Mouse (Mus musculus): ENCODE data around the gene Ppp1r37.
A peak's percentile ranks its signal among the peaks of the same experiment; 100 is the strongest.
"Not testable (repeated sequence)": the region's sequence is repeated elsewhere in the genome, so short reads cannot be mapped to it uniquely, and the experiment has no call there.

The Ppp1r37 gene

DNA sequence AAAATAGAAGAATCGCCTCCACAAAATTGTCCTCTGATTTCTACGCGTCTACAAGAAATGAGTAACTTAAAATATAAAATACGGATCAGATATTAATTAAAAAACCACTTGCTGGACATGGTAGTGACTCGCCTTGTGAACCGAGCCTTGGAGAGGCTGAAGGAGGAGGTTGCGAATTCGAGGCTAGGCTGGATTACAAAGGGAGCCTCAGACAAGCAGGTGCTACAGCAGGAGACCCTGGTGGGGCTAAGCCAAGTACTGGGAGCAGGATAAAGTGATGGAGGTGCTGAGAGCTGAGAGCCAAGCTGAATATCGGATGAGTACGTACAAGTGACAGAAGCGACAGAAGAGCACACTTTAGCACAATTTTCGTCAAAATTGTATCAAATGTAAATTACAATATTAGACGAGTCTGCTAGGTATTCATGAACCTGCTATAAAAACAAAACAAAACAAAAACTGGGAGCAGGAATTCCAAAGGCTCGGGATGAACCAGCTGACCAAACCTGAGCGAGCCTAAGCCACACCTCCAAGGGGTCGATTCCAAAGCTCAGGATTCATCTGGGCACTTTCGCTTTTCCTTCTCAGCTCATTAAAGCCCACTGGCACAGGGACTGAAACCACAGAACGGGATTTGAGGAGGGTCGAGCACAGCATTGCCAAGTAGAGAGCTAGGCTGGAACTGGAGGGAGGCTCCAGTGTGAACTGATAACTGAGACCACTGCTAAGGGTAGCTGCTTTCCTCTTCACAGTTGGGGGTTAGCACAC lies at the start of gene Ppp1r37:
Gene Ppp1r37, minus strand, starts transcription at position 434 of the 768 bp plus-strand sequence.
- no peak for DNase-seq (ENCODE audit: low spot score)

DNA sequence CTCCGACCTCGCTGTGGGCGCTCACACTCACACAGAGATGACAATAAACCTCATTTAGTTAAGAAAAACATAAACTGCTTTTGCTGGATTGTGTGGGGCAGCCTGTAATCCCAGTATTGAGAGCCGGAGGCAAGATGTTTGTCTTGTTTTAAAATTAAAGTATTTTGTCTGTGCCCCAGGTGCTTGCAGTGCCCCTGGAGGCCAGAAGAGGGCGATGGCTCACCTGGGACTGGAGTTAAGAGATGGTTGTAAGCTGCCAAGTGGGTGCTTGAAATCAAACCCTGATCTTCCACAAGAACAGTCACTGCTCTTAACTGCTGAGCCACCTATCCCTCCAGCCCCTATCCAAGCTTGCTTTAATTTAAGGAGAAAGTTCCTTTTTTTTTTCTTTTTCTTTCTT lies 48.1 kb upstream of the Ppp1r37 start:
- DNase-seq (ENCODE audit: low spot score), result no peak

DNA sequence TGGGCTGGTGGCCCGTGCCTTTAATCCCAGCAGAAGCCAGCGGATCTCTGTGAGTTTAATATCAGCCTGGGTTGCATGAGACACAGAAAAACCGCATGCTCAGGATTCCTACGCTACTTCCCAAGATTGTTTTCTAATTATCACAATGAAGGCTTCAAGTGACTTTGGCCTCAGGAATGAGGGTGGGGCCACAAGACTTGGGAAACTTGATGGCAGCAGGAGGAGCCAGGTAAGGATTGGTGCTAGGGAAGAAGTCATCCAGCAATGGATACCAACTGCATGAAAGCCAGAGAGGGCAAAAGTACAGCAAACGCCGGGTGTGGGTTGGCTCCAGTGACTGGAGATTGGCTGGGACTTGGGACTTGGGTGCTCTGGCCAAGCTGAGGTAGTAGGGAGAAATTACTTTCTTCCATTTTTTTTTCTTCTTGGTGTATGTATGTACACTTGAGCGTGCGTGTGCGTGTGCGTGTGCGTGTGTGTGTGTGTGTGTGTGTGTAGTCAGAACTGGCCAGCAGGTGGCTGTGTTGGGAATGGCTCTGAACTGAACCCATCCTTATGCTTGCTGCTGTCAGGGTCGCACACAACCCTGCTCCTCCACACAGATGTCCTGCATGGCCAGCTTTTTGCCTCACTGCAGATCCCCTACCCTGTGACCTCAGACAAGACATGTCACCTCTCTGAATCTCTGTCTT lies 46.9 kb upstream of the Ppp1r37 start:
- DNase-seq (ENCODE audit: low spot score), result no peak

DNA sequence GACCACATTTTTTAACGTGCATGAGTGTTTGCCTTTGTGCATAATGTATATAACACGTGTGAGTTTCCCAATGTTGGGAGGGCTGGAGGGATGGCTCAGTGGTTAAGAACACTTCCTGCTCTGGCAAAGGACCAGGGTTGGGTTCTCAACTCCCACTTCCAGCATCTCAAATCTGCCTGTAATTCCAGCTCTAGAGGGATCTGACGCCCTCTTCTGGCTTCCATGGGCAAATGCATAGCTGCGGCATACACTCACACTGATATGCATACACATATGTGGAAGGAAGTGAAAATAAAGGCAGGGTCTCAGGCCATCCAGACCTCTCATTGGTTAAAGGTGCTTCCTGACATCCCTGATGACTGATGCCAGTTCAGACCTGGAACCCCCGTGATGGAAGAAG lies 44.4 kb upstream of the Ppp1r37 start:
- DNase-seq (ENCODE audit: low spot score), result no peak

DNA sequence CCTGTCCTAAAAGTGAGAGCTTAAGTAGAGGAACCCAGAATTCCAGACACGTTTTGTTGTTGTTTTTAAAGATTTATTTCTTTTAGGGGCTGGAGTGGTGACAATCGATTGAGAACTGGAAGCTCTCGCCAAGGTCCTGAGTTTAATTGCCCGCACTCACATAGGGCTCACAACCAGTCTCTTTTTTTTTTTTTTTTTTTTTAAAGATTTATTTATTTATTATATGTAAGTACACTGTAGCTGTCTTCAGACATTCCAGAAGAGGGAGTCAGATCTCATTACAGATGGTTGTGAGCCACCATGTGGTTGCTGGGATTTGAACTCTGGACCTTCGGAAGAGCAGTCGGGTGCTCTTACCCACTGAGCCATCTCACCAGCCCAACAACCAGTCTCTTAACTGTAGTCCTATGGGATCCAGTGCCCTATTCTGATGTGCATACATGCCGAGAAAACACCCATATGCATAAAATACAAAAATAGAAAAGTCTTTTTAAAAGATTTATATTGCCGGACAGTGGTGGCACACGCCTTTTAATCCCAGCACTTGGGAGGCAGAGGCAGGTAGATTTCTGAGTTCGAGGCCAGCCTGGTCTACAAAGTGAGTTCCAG lies 41.8 kb upstream of the Ppp1r37 start:
- not testable (repeated sequence) for DNase-seq (ENCODE audit: low spot score)

DNA sequence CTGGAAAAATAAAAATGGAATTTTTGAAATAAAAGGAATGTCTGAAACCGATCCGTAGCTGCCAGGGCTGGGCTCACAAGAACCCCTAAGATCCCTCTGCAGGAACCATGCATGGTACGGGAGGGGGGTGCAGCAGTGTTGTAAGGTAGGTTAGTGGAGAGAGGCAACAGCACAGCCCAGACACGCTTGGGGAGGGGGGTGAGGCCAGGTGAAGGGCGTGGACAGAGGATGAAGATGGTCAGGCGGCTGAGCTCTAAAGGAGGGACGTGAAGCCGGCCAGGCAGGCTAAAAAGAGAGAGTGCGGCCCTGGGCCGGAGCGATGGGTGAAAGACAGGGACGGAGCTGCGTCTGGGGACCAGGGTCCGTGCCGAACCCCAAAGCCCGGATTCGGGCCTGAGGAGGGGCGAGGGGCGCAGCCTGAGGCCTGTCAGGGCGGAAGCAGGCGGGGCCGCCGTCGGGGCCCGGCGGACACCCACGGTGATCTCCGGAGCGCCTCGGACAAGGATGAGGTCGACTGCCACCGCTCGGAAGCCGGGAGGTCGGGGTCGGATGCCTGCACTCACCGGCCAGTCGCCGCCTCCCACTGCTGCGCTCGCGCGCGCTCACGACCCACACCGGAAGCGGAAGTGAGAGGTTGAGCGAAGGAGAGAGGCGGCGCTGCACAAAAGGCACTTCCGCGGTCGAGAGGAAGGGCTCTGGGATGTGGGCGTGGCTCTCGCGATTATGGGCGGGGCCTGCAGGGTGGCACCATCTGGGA lies 41.2 kb upstream of the Ppp1r37 start, which contains the start of gene Clasrp:
Gene Clasrp, minus strand, starts transcription at position 638 of the 757 bp plus-strand sequence.
- peak; percentile 94 for DNase-seq (ENCODE audit: low spot score)

DNA sequence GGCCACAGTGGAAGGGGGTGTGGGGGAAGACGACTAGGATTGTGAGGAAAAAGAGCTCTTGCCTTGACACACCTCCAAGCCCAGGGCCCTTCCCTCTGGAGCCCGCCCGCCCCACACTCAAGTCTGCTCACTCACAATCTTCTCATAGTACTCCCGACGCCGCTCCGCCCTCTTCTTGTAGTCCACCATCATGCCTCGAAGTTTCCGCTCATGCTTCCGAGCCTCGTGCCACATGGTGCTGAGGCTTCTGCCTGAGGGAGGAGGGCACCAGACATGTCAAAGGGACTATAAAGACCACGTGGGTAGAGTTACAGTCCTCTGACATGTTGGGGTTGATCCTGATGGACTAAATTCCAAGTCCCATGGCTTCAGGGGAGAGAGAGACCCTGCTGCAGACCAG lies 40.2 kb upstream of the Ppp1r37 start:
- DNase-seq (ENCODE audit: low spot score), result no peak

DNA sequence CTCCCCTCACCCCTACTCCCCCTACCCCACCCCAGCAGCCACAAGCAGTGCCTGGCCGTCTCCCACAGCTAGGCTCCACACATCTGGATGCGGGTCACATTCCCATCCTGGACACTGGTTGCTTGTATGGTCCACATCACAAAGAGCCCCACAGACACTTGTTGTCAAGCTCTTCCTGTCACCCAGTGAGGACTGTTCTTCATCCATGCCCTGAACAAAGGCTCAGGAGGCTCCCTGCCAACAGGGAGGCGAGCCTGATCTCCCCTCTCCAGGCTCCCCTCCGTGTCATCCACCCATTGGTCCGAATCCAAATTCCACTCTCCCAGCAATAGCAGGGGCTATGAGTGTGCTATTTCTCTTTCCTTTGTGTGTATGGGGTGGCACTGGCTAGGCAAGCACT lies 37.7 kb upstream of the Ppp1r37 start:
- DNase-seq (ENCODE audit: low spot score), result no peak

DNA sequence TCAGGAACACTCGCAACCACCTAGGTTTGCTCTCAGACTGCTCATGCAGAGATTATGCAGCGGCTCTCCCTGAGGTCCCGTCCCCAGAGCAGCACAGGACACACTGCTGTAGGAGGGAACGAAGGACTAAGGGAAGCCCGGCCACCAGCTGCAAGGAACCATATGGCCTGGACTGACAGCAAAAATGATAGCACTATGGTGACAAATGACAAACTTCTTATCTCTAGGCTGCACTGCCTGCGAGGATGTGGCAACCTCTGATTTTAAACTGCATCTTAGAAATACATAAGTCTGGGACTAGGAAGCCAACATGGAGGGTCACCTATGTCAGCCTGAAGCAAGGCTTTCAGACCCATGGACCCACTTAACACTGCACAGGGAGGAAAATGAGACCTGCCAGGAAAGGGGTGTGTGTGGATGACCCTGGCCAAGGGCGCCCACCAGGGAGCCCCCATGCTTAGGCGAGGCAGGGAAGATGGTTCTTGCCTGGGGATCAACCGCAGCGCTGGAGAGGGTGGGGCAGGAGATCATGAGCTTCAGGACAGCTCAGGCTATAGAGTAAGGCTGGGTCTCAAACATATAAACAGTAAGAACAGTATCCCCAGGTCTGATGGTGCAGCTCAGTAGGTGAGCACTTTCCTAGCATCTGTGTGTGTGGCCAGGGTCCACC lies 30.3 kb upstream of the Ppp1r37 start:
- DNase-seq (ENCODE audit: low spot score), result no peak

DNA sequence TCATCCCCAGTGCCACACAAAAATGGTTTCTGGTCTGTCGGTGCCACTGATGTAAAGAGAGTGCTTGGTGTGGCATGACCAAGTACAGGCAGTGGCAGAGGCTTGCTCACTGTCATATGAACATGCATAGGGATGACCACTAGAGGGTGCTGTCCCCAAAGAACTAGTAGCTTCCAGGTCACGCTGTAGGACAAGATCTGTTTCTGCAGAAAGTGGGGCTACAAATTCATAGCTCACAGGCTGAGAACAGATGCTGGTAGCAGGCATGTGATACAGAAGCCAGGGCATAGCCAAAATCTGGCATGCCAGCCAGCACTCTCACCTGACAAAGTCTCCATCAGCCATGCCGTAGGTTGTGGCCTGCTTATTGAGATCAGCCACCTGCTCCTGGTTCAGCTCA lies 27.0 kb upstream of the Ppp1r37 start:
- DNase-seq (ENCODE audit: low spot score), result peak; percentile 86

DNA sequence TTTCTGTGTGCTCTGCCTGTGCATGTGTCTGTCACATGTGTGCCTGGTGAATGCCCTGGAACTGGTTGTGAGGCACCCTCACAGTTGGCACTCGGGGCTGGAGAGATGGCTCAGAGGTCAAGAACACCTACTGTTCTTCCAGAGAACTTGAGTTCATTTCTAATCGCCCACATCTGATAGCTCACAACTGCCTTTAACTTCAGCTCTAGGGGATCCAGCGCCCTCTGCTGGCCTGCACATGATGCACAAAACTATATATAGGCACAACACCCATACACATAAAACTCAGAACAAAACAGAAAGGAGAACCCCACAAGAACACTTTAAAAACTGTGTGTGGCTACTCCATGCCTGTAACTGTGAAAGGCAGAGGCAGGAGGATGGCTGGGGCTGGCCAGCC lies 26.3 kb upstream of the Ppp1r37 start:
- peak; percentile 75 for DNase-seq (ENCODE audit: low spot score)

DNA sequence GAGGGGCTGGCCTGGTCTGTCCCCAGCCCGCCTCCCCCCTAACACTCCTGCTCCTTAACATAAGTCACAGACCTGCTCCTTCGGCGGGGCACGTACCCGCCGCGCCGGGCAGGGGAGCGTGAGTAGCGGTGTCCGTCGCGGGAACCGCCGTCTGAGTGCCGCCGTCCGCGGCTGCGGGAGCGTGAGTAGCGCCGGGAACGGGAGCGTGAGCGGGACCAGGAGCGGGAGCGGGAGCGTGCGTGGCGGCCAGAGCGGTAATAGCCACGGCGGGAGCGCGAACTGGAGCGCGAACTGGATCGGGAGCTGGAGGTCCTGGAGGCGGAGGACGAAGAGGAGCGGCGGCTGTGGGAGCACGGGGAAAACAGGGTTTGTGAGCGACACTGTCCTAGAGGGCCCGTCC lies 23.4 kb upstream of the Ppp1r37 start:
- no peak for DNase-seq (ENCODE audit: low spot score)

DNA sequence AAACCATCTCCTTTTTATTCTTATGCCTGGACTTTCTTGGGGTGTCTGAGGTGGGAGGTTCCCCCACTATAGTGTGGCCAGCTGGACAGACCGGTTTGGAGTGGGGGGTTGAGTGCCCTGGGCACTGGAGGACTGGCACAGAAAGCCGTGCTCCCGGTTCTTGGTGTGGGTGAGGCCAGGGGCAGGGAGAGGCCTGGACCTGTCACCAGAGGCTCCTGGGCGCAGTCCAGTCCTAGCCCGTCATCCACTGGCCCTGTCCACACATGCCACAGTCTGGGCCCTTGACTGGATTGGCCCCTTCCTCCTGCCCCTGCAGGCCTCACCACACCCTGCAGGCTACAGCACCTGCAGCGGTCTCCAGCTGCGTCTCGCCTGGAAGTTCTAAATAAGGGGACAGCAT lies 17.8 kb upstream of the Ppp1r37 start:
- DNase-seq (ENCODE audit: low spot score), result no peak

DNA sequence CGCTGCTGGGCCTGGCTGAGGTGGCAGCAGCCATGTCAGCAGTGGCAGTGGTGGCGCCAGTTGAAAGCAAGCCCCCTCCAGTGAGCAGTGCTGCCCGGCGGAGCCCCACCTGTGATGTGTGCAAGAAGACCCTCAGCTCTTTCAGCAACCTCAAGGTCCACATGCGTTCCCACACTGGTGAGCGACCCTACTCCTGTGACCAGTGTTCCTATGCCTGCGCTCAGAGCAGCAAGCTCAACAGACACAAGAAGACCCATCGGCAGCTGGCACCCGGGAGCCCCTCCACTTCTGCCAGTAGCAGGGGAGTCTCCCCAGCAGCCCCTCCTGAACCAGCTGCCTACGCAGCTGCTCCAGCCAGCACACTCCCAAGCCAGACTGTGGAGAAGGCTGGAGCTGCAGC lies 16.9 kb upstream of the Ppp1r37 start:
- no peak for DNase-seq (ENCODE audit: low spot score)

DNA sequence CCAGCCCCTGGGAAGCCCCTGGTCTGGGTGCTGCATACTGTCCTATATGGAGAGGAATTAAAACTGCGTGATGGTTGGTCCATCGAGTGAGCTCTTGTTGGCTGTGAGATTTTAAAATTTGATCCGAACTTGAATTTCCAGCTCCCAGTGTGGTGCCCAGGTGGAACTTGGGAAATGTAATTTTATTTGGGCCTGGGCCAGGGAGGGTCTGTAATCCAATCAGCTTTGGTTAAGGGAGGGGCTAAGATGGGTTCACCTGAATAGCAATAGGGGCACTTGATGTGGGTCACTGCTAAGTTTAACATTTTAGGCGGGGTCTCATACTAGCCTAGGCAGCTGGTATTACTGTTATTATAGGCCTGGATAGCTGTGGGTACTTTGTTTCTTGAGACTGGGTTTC lies 15.6 kb upstream of the Ppp1r37 start:
- DNase-seq (ENCODE audit: low spot score), result no peak

DNA sequence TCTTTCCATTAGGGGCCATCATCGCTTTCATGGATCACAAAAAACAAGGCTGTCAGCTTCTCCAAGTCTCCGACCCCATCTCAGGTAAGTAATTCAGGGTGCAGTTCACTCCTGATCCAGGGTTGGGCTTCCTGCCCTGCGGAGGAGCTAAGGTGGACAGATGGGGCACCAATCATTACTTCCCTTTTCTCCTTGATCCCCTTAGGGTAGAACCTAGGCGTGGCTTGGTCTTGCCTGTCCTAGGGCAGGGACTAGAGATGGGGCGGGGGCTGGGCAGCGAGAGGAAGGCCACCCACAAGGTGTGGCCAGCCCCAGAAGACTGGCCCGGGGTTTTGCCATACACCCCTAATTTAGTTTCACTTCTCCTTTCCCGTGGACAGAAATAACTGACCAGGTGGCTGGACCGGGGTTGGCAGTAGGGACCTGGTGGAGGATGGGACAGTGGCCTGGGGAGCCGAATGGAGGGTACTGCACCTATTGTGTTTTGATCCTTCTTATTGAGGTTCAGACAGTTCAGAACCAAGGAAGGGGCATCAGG lies 15.1 kb upstream of the Ppp1r37 start:
- DNase-seq (ENCODE audit: low spot score), result no peak

DNA sequence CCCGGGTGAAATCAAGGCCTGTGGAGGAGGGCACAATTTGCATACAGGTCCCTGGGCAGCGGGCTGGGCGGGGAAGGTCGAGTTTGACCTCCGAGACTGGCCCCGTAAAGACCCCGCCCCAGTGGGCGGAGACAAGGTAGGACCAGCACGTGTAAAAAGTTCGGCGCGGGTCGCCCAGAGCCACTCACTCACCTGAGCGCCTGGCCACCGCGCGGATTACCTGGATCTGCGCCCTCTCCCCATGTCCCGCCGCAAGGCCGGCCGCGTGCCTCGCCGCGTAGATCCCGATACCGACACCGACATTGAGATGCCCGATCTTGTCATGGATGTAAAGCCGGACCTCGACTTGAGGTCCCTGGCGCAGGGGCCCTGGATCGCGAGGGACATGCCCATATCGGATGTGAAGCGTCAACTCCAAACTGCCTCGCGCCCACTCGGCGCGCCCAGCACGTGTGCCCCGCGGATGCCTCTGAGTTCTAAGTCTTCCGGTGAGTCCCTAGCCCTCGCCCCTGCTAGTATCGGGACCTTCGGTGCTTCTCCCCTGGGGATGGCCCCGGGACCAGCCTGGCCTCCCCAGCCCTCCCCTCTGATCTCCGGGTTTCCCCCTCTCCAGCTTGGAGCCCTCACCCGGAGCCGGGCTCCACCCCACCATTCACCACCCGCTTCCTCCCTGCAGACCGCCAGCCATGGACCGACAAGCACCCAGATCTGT lies 14.4 kb upstream of the Ppp1r37 start, which contains the start of the genes Zfp296 and Gemin7:
Gene Zfp296, plus strand, starts transcription at position 147 of the 712 bp plus-strand sequence.
Gene Gemin7, minus strand, starts transcription at position 455 of the 712 bp plus-strand sequence.
- DNase-seq (ENCODE audit: low spot score), result no peak

DNA sequence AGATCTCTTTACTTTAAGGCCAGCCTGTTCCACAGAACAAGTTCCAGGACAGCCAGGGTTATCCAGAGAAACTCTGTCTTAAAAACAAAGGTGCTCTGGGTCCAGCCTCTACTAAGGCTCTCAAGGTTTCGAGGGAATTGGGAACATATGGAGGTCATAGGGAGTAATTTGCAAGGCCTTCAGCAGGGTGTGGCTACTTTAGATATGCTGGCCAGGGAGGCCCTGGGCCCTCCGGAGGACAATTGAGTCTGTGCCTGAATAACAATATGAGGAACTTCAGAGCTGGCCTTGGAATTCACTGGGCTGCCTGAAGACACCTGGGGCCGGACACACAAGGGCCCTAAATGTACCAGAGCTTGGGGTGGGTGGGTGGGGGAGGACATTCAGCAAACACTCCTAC lies 12.7 kb upstream of the Ppp1r37 start:
- DNase-seq (ENCODE audit: low spot score), result no peak

DNA sequence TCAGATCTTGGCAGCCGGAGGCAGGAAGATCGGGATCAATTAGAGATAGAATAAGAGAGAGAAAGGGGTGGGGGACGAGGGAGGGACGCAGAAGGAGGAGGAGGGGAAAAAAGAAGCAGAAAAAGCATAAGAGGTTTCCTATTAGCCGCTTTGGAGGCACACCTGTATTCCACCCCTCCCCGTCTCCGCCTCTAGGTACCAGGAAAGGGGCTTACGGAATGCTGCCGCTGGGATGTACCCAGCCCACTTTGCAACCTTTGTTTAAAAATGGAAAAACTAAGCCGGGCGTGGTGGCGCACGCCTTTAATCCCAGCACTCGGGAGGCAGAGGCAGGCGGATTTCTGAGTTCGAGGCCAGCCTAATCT lies 10.9 kb upstream of the Ppp1r37 start:
- no peak for DNase-seq (ENCODE audit: low spot score)

DNA sequence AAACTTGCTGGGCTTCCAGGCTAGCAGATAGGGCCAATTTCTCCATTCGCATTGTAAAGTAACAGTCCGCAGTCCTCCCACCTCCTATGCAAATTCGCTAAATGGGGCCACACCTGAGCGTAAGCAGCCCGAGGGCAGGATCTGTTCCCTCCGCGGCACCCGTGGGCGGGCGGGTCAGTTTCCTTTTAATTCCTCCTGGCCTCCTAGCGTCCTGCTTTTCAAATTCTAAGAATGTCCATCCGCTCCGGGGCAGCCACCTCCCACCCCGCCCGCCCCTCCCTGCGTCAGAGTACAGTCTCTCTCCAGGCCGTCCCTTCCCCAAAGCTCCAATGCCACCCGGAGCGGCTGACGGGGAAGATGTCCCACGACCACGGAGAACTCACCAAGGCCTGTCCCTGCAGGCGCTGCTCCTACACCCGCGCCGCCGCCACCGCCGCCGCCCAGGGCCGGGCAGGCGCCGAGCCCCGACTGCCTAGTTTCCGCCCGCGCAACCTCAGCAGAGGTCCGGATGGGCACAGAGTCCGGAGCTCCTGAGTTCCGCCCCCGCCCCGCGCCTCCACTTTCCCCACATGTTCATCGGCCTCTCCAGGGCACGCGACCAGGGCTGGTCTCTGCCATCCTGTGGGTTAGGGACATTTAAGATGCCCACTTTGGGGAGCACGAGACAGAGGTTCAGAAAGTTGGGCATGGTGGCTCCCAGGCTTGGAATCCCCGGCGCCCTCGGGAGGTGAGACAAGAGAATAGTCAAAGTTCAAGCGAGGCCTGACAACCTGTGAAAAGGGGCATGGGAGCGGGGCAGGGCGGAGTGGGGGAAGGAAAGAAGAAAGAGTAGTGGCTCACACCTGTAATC lies 10.3 kb upstream of the Ppp1r37 start:
- DNase-seq (ENCODE audit: low spot score), result peak; percentile 82

Data from c-Kit-positive CD71-positive TER-119-positive erythroid progenitor cells, embryonic 14.5 days (primary cell).